Mouse (Mus musculus) megakaryocyte, embryonic 14.5 days (primary cell): ENCODE results near the gene Rtn2.
A peak's percentile ranks its signal among the peaks of the same experiment; 100 is the strongest.

ENCODE experiments used
- FLI1 ChIP-seq: IDR thresholded peaks from 2 replicates; pipeline ENCODE4 v1.6.1; 2012; ENCODE audit warnings: low read length, inconsistent platforms, mixed read lengths
- GATA1 ChIP-seq: IDR thresholded peaks from 3 replicates; pipeline ENCODE4 v1.6.1; 2012; ENCODE audit warnings: mixed read lengths, low read length, inconsistent platforms, borderline replicate concordance

DNA sequence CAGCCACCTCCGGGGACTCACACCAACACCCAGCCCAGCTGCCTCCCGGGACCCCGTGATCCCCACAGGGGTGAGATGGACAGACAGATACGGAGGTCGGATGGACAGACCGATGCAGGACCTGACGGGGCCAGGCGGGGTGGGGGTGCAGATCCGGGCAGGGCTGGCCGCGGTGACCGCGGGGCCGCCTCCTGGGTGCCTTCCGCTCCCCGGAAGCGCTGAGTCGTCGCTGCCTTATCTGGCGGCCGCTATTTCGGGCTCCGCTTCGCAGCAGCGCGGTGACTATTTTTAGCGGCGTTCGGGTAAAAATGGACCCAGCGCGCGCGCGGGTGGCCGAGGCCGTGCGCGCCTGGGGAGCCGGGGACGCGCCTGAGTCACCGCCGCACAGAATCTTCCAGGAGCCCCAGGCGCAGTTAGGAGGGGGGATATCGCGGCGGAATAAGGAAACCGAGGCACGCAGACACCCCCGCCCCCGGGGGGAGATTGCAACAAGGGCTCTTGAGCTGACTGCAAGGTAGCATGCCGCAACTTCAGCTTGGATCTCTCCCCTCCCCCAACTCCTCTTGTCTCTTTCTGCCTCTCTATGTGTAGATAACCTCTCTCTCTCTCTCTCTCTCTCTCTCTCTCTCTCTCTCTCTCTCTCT lies 50.4 kb downstream of the Rtn2 start:
- TF ChIP-seq GATA1 (peak; percentile 86), FLI1 (0 out of 2 replicates have a peak, but pooled peaks have one; percentile 28)
